Mouse (Mus musculus) urinary bladder, postnatal 36 days (tissue): ENCODE measurements around the gene Abcb10.

ENCODE experiments used
- DNase-seq, 2 experiments: peaks; one replicate each; pipeline ENCODE4 v3.0.0; 2022; ENCODE audit warnings: low spot score in 2 of 2, mixed read lengths in 1 of 2

The Abcb10 gene

DNA sequence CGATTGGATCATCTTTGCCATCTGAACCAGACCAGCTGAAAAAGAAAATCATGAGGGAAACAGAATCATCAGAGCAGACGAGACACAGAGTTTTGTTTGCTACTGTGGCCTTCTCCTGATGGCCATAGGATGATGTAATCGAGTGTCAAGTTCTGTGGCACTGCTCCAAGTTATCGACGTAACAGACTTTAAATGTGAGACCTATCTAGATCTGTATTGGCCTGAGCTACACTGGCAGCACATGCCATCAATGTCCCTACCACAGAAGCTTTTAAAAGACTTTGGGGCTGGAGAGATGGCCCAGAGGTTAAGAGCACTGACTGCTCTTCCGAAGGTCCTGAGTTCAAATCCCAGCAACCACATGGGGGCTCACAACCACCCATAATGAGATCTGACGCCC lies 80.3 kb downstream of the Abcb10 start:
- DNase-seq: no peak
